22 mouse cellular contexts compared by ENCODE assay signal in the genomic region with DNA sequence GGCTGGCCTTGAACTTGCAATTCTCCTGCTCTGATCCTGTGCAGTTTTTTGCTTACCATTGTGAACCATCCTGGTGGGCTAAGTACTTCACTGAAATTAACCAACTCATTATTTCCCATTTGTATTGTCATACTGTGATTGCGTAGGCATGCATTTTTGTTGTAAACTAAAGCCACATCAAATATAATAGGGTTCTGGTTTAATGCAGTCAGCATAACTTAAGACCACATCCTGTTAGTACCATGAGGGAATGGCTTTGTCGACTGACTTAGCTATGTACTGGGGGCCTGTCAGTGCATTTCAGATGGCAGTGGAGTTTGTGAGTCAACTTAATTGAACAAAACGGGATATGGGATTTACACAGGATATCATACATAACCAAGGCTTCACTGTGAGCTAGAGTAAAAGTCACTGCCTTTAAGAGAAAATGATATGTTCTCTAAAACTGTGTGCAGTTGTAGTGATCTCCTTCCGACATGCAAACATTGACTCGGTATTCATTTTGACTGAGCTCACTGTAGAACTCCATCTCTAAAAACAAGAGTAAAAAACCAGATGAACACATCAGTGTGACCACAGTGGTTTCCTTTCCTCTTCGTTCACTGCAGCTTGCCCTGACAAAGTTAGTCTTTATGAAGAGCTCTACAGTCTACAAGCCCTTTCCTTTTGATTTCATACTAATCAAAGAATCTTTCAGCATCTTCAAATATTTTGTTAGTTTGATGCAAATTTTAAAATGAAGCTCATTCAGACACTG. TPM values are rescaled to one million over a fixed set of nuclear protein-coding genes. Genes with fewer than 3 reads are reported as not detected.
DNase-seq lines count a peak whose midpoint lies in the region; ATAC-seq lines count a peak whose summit lies in the region.
"Had no signal": no experiment of that assay in that cellular context is flagged by ENCODE, and none has a peak within 500 bp of the region (broad histone marks: within the 10 kb centered on the region; RNA-seq: fewer than 3 reads in every experiment).

No protein-coding gene starts in this region.

- H3K27me3 ChIP-seq in splenic B cell, adult 2 months (ENCODE audit: control insufficient read depth, insufficient read depth, low read length, poor library complexity, severe bottlenecking): no peaks in the 10 kb centered on the region
- H3K27me3 ChIP-seq: embryonic facial prominence, embryonic 12.5 days had no signal

- peak; percentile 56 for ATAC-seq in megakaryocyte, adult 5-6 weeks (ENCODE audit: poor library complexity, severe bottlenecking)
- ATAC-seq: intestine, embryonic 15.5 days; liver, postnatal 0 days had no signal

- DNase-seq in thymus, postnatal 0 days (ENCODE audit: low spot score): peak; percentile 60
- no peak for DNase-seq in thymus, postnatal 36 days
- peak; percentile 71 for DNase-seq in T-cell, adult 2 months (ENCODE audit: low spot score)
- DNase-seq in splenic B cell, adult 2 months (ENCODE audit: low read depth, low spot score): peak; percentile 11
- no peak for DNase-seq in lung, postnatal 14 days
- DNase-seq in spleen, postnatal 10 days (ENCODE audit: low spot score in 2 of 2): no peak
- no peak for DNase-seq in gastrocnemius, adult 18-20 months (ENCODE audit: low spot score)
- DNase-seq: adrenal gland, adult 2 months; cerebellum, adult 11 months; cerebellum, adult 9-11 months; heart, postnatal 4 days; kidney, adult 8-10 months; kidney, postnatal 10 days; liver, postnatal 0 days; lung, postnatal 10 days; midbrain, embryonic 14.5 days; right cerebral cortex, postnatal 14 days had no signal

- H3K36me3 ChIP-seq in splenic B cell, adult 2 months (ENCODE audit: control insufficient read depth, insufficient read depth, low read length, poor library complexity, severe bottlenecking): no peaks in the 10 kb centered on the region; the same call in 1 of the 2 replicates
- H3K36me3 ChIP-seq: embryonic facial prominence, embryonic 12.5 days; heart, embryonic 10.5 days; intestine, embryonic 15.5 days; limb, embryonic 12.5 days had no signal

RNA-seq across cellular contexts. Expression of gene Stk26, which starts 33.6 kb away (rescaled TPM):
- polyA plus RNA-seq in thymus, postnatal 0 days (2015; fragmentation: Nextera tagmentation; extraction: Ambion mirVana): 25.4 and 25.9 TPM in 2 replicates
- 89.8 and 100 TPM in 2 replicates for total RNA-seq in megakaryocyte, adult 5-6 weeks (2015)
- total RNA-seq in megakaryocyte, adult 5-6 weeks (2017): 77.5 and 89.4 TPM in 2 replicates
- 1 to 10 TPM; 2.7 to 3.9 TPM for total RNA-seq in gastrocnemius, adult 18-20 months (2021)

Comparison
In these comparisons a context has a peak if more than half of its experiments do, and no peak if none do; other contexts are left out.
1. DNase-seq: peak in thymus, postnatal 0 days (single experiment), T-cell, adult 2 months (single experiment) and splenic B cell, adult 2 months (single experiment); none in thymus, postnatal 36 days (0 of 2), lung, postnatal 14 days (single experiment), spleen, postnatal 10 days (0 of 2) and gastrocnemius, adult 18-20 months (single experiment).
2. RNA of gene Stk26, which starts 33.6 kb away (total RNA-seq): 77.5 to 100 TPM in megakaryocyte, adult 5-6 weeks; 2.7 to 3.9 TPM in gastrocnemius, adult 18-20 months; every median in the first group is over 10 times any median in the second.